In genomic region chr6:135907540-135908320, GRCm38 (mm10) we compare ENCODE assay signal across 8 mouse cellular contexts.
DNase-seq lines count a peak whose midpoint lies in the region; ATAC-seq lines count a peak whose summit lies in the region.

No protein-coding gene starts in this region.

- no peak overlapping the region for H3K27ac ChIP-seq in embryonic facial prominence, embryonic 13.5 days
- no peak overlapping the region for H3K27ac ChIP-seq in heart, embryonic 10.5 days
- no peak overlapping the region for H3K27ac ChIP-seq in midbrain, embryonic 16.5 days (ENCODE audit: low read length)
- H3K27ac ChIP-seq in stomach, embryonic 15.5 days, result no peak overlapping the region

- peak; percentile 39 to 77 for DNase-seq in heart, adult 18-20 months
- no peak for DNase-seq in heart, adult 11 months
- DNase-seq in heart, embryonic 10.5 days (ENCODE audit: low spot score), result peak; percentile 86
- peak; percentile 49 to 75 for DNase-seq in kidney, adult 8-10 months
- peak; percentile 88 for DNase-seq in left cerebral cortex, postnatal 4 days

- H3K36me3 ChIP-seq in embryonic facial prominence, embryonic 13.5 days, result no peaks in the 10 kb centered on the region
- no peaks in the 10 kb centered on the region for H3K36me3 ChIP-seq in heart, embryonic 10.5 days
- no peaks in the 10 kb centered on the region for H3K36me3 ChIP-seq in midbrain, embryonic 16.5 days (ENCODE audit: control insufficient read depth, insufficient read depth, low read length)
- H3K36me3 ChIP-seq in stomach, embryonic 15.5 days, result no peaks in the 10 kb centered on the region

- H3K9me3 ChIP-seq in embryonic facial prominence, embryonic 13.5 days, result no peaks in the 10 kb centered on the region
- H3K9me3 ChIP-seq in heart, embryonic 10.5 days, result no peaks in the 10 kb centered on the region
- no peaks in the 10 kb centered on the region for H3K9me3 ChIP-seq in midbrain, embryonic 16.5 days (replicated peaks; ENCODE audit: control insufficient read depth, low read length, poor library complexity, severe bottlenecking)
- H3K9me3 ChIP-seq in stomach, embryonic 15.5 days, result no peaks in the 10 kb centered on the region

- peak; percentile 76 for ATAC-seq in embryonic facial prominence, embryonic 13.5 days (ENCODE audit: insufficient number of reproducible peaks, insufficient read depth, low FRiP score, low TSS enrichment, low read depth)
- ATAC-seq in midbrain, embryonic 16.5 days, result peak; percentile 84
- peak; percentile 73; the same call in 1 of the 2 replicates for ATAC-seq in stomach, embryonic 15.5 days (ENCODE audit: insufficient read depth, low FRiP score, low read depth)

- H3K27me3 ChIP-seq in embryonic facial prominence, embryonic 13.5 days, result peaks cover 7% of the 10 kb centered on the region
- peaks cover 12% of the 10 kb centered on the region; the same call in 1 of the 2 replicates for H3K27me3 ChIP-seq in heart, embryonic 10.5 days (ENCODE audit: insufficient read depth, poor library complexity, severe bottlenecking)
- H3K27me3 ChIP-seq in midbrain, embryonic 16.5 days (ENCODE audit: control insufficient read depth, insufficient read depth, low read depth, low read length), result no peaks in the 10 kb centered on the region
- no peaks in the 10 kb centered on the region for H3K27me3 ChIP-seq in stomach, embryonic 15.5 days (replicated peaks)

- intact Hi-C loops in left cerebral cortex, postnatal 4 days (cut with DNase I), result loop anchor here (2.0 to 10.0 kb wide), 2 partner anchors 265 to 447 kb away; partner anchors contain the start of gene Grin2b

- H3K4me2 ChIP-seq in embryonic facial prominence, embryonic 13.5 days, result peak overlapping the region; percentile 7; the same call in 1 of the 2 replicates
- no peak overlapping the region for H3K4me2 ChIP-seq in midbrain, embryonic 16.5 days (ENCODE audit: low read length)
- H3K4me2 ChIP-seq in stomach, embryonic 15.5 days, result no peak overlapping the region

- 21% methylated on average over 20 of the region's 20 CpGs for WGBS in embryonic facial prominence, embryonic 13.5 days
- 21% methylated on average over 20 of the region's 20 CpGs for whole genome bisulfite sequencing in heart, embryonic 10.5 days
- WGBS in midbrain, embryonic 16.5 days, result 19% methylated on average over 20 of the region's 20 CpGs
- 22% methylated on average over 20 of the region's 20 CpGs for WGBS in stomach, embryonic 15.5 days

- no peak overlapping the region for H3K9ac ChIP-seq in embryonic facial prominence, embryonic 13.5 days
- H3K9ac ChIP-seq in midbrain, embryonic 16.5 days (ENCODE audit: low read depth, low read length), result no peak overlapping the region
- no peak overlapping the region for H3K9ac ChIP-seq in stomach, embryonic 15.5 days

- peaks cover 5% of the 10 kb centered on the region; the same call in 1 of the 2 replicates for H3K4me1 ChIP-seq in embryonic facial prominence, embryonic 13.5 days
- peaks cover 11% of the 10 kb centered on the region for H3K4me1 ChIP-seq in heart, embryonic 10.5 days
- peaks cover 29% of the 10 kb centered on the region for H3K4me1 ChIP-seq in midbrain, embryonic 16.5 days (ENCODE audit: control insufficient read depth, insufficient read depth, low read length)
- no peaks in the 10 kb centered on the region for H3K4me1 ChIP-seq in stomach, embryonic 15.5 days

- no peak overlapping the region for H3K4me3 ChIP-seq in embryonic facial prominence, embryonic 13.5 days
- H3K4me3 ChIP-seq in heart, embryonic 10.5 days, result no peak overlapping the region
- no peak overlapping the region for H3K4me3 ChIP-seq in midbrain, embryonic 16.5 days (ENCODE audit: low read depth, low read length)
- no peak overlapping the region for H3K4me3 ChIP-seq in stomach, embryonic 15.5 days (replicated peaks)
